Mouse (Mus musculus) left cerebral cortex, adult 8-10 months (tissue): ENCODE data around the gene Glo1. TPM values are rescaled to one million over a fixed set of nuclear protein-coding genes. Genes with fewer than 3 reads are reported as not detected.

Experiments
- DNase-seq, 2 experiments: peaks; one replicate each; pipeline ENCODE4 v3.0.0; 2022; ENCODE audit warnings: low spot score in 2 of 2
- total RNA-seq, 4 experiments: library from RNA; stranded (reverse); gene quantifications; 2 replicates each; pipeline ENCODE4 v1.2.4; 2022

Glo1 gene
- total RNA-seq, 4 experiments from 2014 or later, result 157 to 162 (median 161) TPM

GRCm38 (mm10) chr17:30539098-30539497 is 87.6 kb downstream of the Glo1 start:
- no peak for DNase-seq

- no peak for DNase-seq
Measured at GRCm38 (mm10) chr17:30536651-30537050, 90.0 kb downstream of the Glo1 start.

Other genes with a start within 250 kb of the Glo1 start
- gene Btbd9, start 50.4 kb downstream of the Glo1 start, total RNA-seq, result 100 to 1,000 TPM in 1 of 4 experiments, 10 to 100 TPM in 3; 85.1 to 103 (median 92.1) TPM
- gene Dnah8, start 2.5 kb downstream of the Glo1 start, total RNA-seq, result 1 to 10 TPM in 3 of 4 experiments, under 1 TPM in 1; 0.91 to 1.9 (median 1.7) TPM